Mouse (Mus musculus): ENCODE measurements around the gene Dlg2. TPM values are rescaled to one million over a fixed set of nuclear protein-coding genes. Genes with fewer than 3 reads are reported as not detected.

The Dlg2 gene
- polyA plus RNA-seq, 1 experiment from 2014 or later: 5.1 TPM

DNA sequence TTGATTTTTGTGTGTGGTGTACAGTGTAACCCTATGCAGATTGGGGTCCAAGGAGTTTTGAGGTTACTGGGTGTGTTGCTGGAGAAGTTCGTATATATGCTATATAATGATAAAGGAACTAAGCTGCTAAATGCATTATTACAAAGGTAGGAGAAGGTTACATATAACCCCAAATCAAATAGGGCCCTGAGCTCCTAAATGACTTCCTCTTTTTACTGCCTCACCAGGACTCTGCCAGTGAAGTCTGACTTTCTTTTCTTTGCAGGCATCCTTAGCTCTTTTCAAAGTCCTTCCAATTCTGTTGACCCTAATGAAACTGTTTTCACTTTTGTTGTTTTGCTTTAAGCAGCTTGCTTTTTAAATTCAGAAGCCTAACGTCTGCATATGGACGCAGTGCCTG lies 1016.8 kb downstream of the Dlg2 start:
- no peaks in the 10 kb centered on the region for H3K4me1 ChIP-seq (ENCODE audit: control insufficient read depth, insufficient read depth, low read length)
- H3K9ac ChIP-seq (replicated peaks; ENCODE audit: low read depth, low read length): no peak overlapping the region
- H3K4me2 ChIP-seq (replicated peaks; ENCODE audit: low read depth, low read length): no peak overlapping the region
- H3K27ac ChIP-seq (ENCODE audit: low read length): no peak overlapping the region
- no peaks in the 10 kb centered on the region for H3K9me3 ChIP-seq (ENCODE audit: control insufficient read depth, low read depth, low read length)
- no peaks in the 10 kb centered on the region for H3K36me3 ChIP-seq (ENCODE audit: control insufficient read depth, insufficient read depth, low read length)
- no peak for ATAC-seq (ENCODE audit: insufficient number of reproducible peaks, insufficient read depth, low FRiP score, low read depth)
- no peak overlapping the region for H3K4me3 ChIP-seq (ENCODE audit: low read depth, low read length)
- 83% methylated on average over 3 of the region's 3 CpGs for WGBS
- H3K27me3 ChIP-seq (ENCODE audit: control insufficient read depth, insufficient read depth, low read length): no peaks in the 10 kb centered on the region

DNA sequence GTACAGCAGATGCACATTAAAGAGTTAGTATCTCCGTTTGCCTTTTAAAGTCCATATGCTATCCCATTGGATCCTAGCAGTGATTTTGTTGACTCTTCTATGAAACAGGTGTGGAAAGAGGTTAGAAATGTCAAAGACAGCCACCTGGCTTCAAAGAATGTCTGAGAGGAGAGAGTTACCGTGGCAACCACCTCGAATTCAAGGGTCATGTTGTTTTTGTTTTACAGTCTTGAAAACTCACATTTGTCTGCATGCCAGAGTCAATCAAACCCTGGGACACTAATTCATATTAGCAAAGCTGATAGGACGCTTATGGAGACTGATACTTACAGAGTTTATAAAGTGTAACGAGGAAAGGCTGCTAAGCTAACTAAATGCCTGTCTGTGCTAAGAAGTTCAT lies 1019.1 kb downstream of the Dlg2 start:
- H3K9me3 ChIP-seq (ENCODE audit: control insufficient read depth, low read depth, low read length): no peaks in the 10 kb centered on the region
- H3K9ac ChIP-seq (replicated peaks; ENCODE audit: low read depth, low read length): no peak overlapping the region
- no peaks in the 10 kb centered on the region for H3K4me1 ChIP-seq (ENCODE audit: control insufficient read depth, insufficient read depth, low read length)
- no peak overlapping the region for H3K4me3 ChIP-seq (ENCODE audit: low read depth, low read length)
- no peaks in the 10 kb centered on the region for H3K27me3 ChIP-seq (ENCODE audit: control insufficient read depth, insufficient read depth, low read length)
- 40% methylated on average over 5 of the region's 5 CpGs for WGBS
- no peak for ATAC-seq (ENCODE audit: insufficient number of reproducible peaks, insufficient read depth, low FRiP score, low read depth)
- no peaks in the 10 kb centered on the region for H3K36me3 ChIP-seq (ENCODE audit: control insufficient read depth, insufficient read depth, low read length)
- no peak overlapping the region for H3K27ac ChIP-seq (ENCODE audit: low read length)
- H3K4me2 ChIP-seq (replicated peaks; ENCODE audit: low read depth, low read length): no peak overlapping the region

DNA sequence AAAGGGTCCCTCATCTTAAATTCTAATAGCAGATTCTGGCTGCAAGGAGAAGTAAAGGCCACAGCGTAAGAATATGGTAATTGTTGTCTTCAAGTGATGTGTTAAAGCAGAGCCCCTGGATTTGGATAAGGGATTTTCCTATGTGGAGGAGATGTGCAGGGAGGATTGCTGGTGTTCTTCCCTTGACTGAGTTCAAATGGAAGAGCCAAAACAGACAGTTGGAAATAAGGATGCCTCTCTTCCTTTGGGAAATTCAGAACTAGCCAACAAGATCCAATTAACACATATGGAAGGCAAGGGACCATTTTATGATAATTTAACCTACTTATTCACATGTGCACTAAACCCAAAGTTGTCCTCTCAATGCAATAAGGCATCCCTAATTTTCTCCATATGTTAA lies 1034.6 kb downstream of the Dlg2 start:
- ATAC-seq (ENCODE audit: insufficient number of reproducible peaks, insufficient read depth, low FRiP score, low read depth): no peak
- no peaks in the 10 kb centered on the region for H3K27me3 ChIP-seq (ENCODE audit: control insufficient read depth, insufficient read depth, low read length)
- H3K27ac ChIP-seq (ENCODE audit: low read length): no peak overlapping the region
- no peaks in the 10 kb centered on the region for H3K36me3 ChIP-seq (ENCODE audit: control insufficient read depth, insufficient read depth, low read length)
- no peaks in the 10 kb centered on the region for H3K9me3 ChIP-seq (ENCODE audit: control insufficient read depth, low read depth, low read length)
- no peak overlapping the region for H3K4me3 ChIP-seq (ENCODE audit: low read depth, low read length)
- H3K9ac ChIP-seq (replicated peaks; ENCODE audit: low read depth, low read length): no peak overlapping the region
- WGBS: 83% methylated on average over 1 of the region's 1 CpGs
- no peak overlapping the region for H3K4me2 ChIP-seq (replicated peaks; ENCODE audit: low read depth, low read length)
- no peaks in the 10 kb centered on the region for H3K4me1 ChIP-seq (ENCODE audit: control insufficient read depth, insufficient read depth, low read length)

DNA sequence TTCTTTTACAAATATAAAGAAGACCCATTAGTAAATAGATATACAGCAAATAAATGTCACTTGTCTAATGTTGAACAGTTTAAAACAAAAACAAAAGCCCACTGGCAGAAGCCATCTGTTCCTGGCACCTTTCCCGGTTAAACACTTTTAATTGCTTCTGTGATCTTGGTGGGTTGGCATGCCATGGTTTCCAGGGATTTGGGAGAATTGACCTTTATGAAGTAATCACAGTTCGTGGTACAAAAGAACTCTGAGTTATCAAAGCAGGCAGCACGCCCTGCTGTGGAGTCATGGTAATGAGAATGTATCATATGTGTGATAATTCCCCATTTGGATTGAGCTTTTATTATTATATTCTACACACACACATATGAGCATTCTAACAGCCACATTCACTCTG lies 1038.0 kb downstream of the Dlg2 start:
- H3K4me1 ChIP-seq (ENCODE audit: control insufficient read depth, insufficient read depth, low read length): no peaks in the 10 kb centered on the region
- no peak overlapping the region for H3K27ac ChIP-seq (ENCODE audit: low read length)
- H3K9me3 ChIP-seq (ENCODE audit: control insufficient read depth, low read depth, low read length): no peaks in the 10 kb centered on the region
- no peak for ATAC-seq (ENCODE audit: insufficient number of reproducible peaks, insufficient read depth, low FRiP score, low read depth)
- WGBS: 68% methylated on average over 3 of the region's 3 CpGs
- H3K4me3 ChIP-seq (ENCODE audit: low read depth, low read length): no peak overlapping the region
- H3K4me2 ChIP-seq (replicated peaks; ENCODE audit: low read depth, low read length): no peak overlapping the region
- no peaks in the 10 kb centered on the region for H3K27me3 ChIP-seq (ENCODE audit: control insufficient read depth, insufficient read depth, low read length)
- no peak overlapping the region for H3K9ac ChIP-seq (replicated peaks; ENCODE audit: low read depth, low read length)
- H3K36me3 ChIP-seq (ENCODE audit: control insufficient read depth, insufficient read depth, low read length): no peaks in the 10 kb centered on the region

DNA sequence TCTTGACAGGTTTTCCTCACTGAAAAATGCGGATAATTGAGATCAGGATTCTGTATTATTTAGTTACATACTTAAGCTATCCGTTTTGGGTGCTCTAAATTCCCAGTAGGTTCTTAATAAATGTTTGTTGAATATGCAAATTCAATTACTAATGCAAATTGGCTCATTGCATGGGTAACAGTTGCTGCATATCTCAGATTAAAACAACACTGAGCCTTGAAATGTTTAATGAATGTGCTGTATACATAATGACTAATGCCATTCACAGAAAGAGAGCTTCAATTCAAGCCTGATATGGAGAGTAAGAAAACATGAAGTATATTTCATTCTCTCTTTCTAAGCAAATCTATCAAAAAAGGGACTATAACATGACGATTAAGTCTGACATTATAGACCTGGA lies 1039.8 kb downstream of the Dlg2 start:
- no peak overlapping the region for H3K27ac ChIP-seq (ENCODE audit: low read length)
- H3K4me1 ChIP-seq (ENCODE audit: control insufficient read depth, insufficient read depth, low read length): no peaks in the 10 kb centered on the region
- no peaks in the 10 kb centered on the region for H3K36me3 ChIP-seq (ENCODE audit: control insufficient read depth, insufficient read depth, low read length)
- no peak for ATAC-seq (ENCODE audit: insufficient number of reproducible peaks, insufficient read depth, low FRiP score, low read depth)
- H3K9me3 ChIP-seq (ENCODE audit: control insufficient read depth, low read depth, low read length): no peaks in the 10 kb centered on the region
- no peak overlapping the region for H3K4me3 ChIP-seq (ENCODE audit: low read depth, low read length)
- WGBS: 68% methylated on average over 3 of the region's 3 CpGs
- H3K4me2 ChIP-seq (replicated peaks; ENCODE audit: low read depth, low read length): no peak overlapping the region
- H3K27me3 ChIP-seq (ENCODE audit: control insufficient read depth, insufficient read depth, low read length): no peaks in the 10 kb centered on the region
- H3K9ac ChIP-seq (replicated peaks; ENCODE audit: low read depth, low read length): no peak overlapping the region

DNA sequence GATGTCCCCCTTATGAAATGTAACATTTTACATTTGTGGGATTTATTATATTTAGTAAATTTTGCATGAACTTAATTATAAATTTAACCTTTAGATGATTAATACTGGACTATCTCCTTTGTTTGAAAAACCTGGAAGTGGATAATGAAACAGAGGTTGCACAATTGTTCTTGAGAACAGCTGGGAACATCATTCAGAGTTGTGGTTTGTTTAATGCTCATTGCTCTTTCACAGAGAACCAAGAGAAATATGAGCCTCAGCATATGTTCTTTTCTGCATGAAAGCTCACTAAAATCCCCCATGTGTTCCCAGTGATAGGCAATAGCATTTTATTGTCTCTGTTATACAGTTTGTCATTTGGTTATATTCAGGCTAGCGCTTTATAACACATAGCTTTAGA lies 1049.4 kb downstream of the Dlg2 start:
- H3K9ac ChIP-seq (replicated peaks; ENCODE audit: low read depth, low read length): no peak overlapping the region
- H3K36me3 ChIP-seq (ENCODE audit: control insufficient read depth, insufficient read depth, low read length): no peaks in the 10 kb centered on the region
- no peak for ATAC-seq (ENCODE audit: insufficient number of reproducible peaks, insufficient read depth, low FRiP score, low read depth)
- WGBS: 85% methylated on average over 1 of the region's 1 CpGs
- H3K27me3 ChIP-seq (ENCODE audit: control insufficient read depth, insufficient read depth, low read length): no peaks in the 10 kb centered on the region
- H3K4me3 ChIP-seq (ENCODE audit: low read depth, low read length): no peak overlapping the region
- H3K27ac ChIP-seq (ENCODE audit: low read length): no peak overlapping the region
- no peaks in the 10 kb centered on the region for H3K4me1 ChIP-seq (ENCODE audit: control insufficient read depth, insufficient read depth, low read length)
- H3K4me2 ChIP-seq (replicated peaks; ENCODE audit: low read depth, low read length): no peak overlapping the region
- H3K9me3 ChIP-seq (ENCODE audit: control insufficient read depth, low read depth, low read length): no peaks in the 10 kb centered on the region

DNA sequence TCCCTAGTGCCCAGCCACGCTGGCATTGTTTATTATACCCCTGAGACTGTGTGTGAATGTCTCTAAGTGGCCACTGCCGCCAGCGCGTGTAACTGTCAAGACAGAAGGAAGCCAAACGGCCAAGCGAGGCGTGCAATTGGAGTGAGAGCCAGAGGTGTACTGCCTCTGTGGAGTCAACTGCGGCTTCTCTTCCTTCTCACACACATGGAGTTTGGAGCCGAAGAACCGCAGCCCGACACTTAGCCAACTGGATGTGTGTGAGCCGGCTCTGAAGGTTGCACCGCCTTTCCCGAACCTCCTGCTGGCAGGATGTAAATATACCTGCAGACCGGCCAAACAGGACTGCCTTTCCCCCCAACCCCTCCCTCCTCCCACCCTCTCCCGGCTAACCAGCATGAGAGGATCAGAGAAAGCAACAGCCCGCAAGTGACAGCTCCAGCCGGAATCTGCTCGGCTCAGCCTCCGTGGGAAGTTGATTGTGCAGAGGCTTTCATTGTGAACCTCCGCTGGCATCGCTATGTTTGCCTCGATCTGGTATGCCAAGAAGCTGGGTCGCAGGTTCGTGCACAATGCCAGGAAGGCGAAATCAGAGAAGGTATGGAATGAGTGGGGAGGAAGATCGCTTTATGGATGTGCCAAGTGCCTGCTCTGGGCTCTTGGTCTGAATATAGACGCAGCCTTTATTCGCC lies 1066.3 kb downstream of the Dlg2 start:
- H3K4me2 ChIP-seq (replicated peaks; ENCODE audit: low read depth, low read length): peak overlapping the region; percentile 56
- no peak overlapping the region for H3K27ac ChIP-seq (ENCODE audit: low read length)
- H3K4me3 ChIP-seq (ENCODE audit: low read depth, low read length): peak overlapping the region; percentile 30
- 3% methylated on average over 29 of the region's 29 CpGs for WGBS
- no peaks in the 10 kb centered on the region for H3K9me3 ChIP-seq (ENCODE audit: control insufficient read depth, low read depth, low read length)
- H3K9ac ChIP-seq (replicated peaks; ENCODE audit: low read depth, low read length): no peak overlapping the region
- no peaks in the 10 kb centered on the region for H3K36me3 ChIP-seq (ENCODE audit: control insufficient read depth, insufficient read depth, low read length)
- H3K27me3 ChIP-seq (ENCODE audit: control insufficient read depth, insufficient read depth, low read length): no peaks in the 10 kb centered on the region
- peak; percentile 88 for ATAC-seq (ENCODE audit: insufficient number of reproducible peaks, insufficient read depth, low FRiP score, low read depth)
- H3K4me1 ChIP-seq (ENCODE audit: control insufficient read depth, insufficient read depth, low read length): no peaks in the 10 kb centered on the region

DNA sequence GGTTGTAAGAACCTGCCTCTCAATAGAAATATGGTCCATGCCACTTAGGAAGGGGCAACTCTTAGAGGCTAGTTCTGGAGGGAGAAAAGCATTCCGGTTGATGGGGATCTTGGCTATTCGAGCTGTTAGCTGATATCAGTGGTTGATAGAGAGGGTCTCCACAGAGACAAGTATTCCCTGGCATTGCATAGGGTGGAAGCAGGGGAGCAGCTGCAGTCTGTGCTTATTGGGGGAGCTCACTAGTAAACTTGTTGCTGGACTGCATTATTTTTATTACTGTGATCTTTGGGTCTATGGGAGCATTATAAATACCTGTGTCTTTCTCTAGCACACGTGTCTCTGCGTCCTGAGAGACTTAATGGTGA lies 1066.8 kb downstream of the Dlg2 start:
- 46% methylated on average over 4 of the region's 4 CpGs for WGBS
- H3K36me3 ChIP-seq (ENCODE audit: control insufficient read depth, insufficient read depth, low read length): no peaks in the 10 kb centered on the region
- peak overlapping the region; percentile 30 for H3K4me3 ChIP-seq (ENCODE audit: low read depth, low read length)
- peak overlapping the region; percentile 56 for H3K4me2 ChIP-seq (replicated peaks; ENCODE audit: low read depth, low read length)
- H3K9ac ChIP-seq (replicated peaks; ENCODE audit: low read depth, low read length): no peak overlapping the region
- no peak overlapping the region for H3K27ac ChIP-seq (ENCODE audit: low read length)
- no peaks in the 10 kb centered on the region for H3K9me3 ChIP-seq (ENCODE audit: control insufficient read depth, low read depth, low read length)
- no peaks in the 10 kb centered on the region for H3K27me3 ChIP-seq (ENCODE audit: control insufficient read depth, insufficient read depth, low read length)
- no peaks in the 10 kb centered on the region for H3K4me1 ChIP-seq (ENCODE audit: control insufficient read depth, insufficient read depth, low read length)
- ATAC-seq (ENCODE audit: insufficient number of reproducible peaks, insufficient read depth, low FRiP score, low read depth): no peak

DNA sequence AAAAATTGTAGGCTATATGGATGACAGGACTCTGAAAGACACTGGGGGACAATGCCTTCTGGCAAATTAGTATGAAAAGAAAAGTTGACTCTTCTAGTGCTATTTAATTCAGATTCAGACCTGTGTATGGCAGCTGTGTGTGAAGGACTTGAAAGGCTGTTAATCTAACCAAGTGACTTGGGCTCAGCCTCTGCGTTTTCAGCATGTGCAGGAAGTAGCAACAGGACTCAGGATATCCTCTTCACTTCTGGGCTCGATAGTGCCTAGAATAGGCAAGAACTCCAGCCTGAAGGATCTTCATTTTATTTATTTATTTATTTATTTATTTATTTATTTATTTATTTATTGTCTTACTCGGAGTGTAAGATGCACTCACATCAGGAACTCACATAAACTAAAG lies 1068.1 kb downstream of the Dlg2 start:
- ATAC-seq (ENCODE audit: insufficient number of reproducible peaks, insufficient read depth, low FRiP score, low read depth): no peak
- Histone ChIP-seq H3K36me3 (ENCODE audit: control insufficient read depth, insufficient read depth, low read length) (no peaks in the 10 kb centered on the region), H3K9me3 (ENCODE audit: control insufficient read depth, low read depth, low read length) (no peaks in the 10 kb centered on the region), H3K4me1 (ENCODE audit: control insufficient read depth, insufficient read depth, low read length) (no peaks in the 10 kb centered on the region), H3K4me3 (ENCODE audit: low read depth, low read length) (no peak overlapping the region), H3K27me3 (ENCODE audit: control insufficient read depth, insufficient read depth, low read length) (no peaks in the 10 kb centered on the region), H3K9ac (replicated peaks; ENCODE audit: low read depth, low read length) (no peak overlapping the region), H3K4me2 (replicated peaks; ENCODE audit: low read depth, low read length) (no peak overlapping the region), H3K27ac (ENCODE audit: low read length) (no peak overlapping the region)
- WGBS: 71% methylated on average over 3 of the region's 3 CpGs
